Mouse (Mus musculus) skeletal muscle tissue, adult 2 months (tissue): ENCODE results near the gene Grpel1.

Experiments used
- DNase-seq: peaks from one replicate; pipeline ENCODE4 v3.0.0-alpha.2; 2012; ENCODE audit warnings: low read depth, low spot score

The Grpel1 gene

GRCm38 (mm10) chr5:36461231-36461630 is 3.6 kb upstream of the Grpel1 start:
- DNase-seq, result no peak

- DNase-seq, result peak; percentile 53
These were observed 2.0 kb upstream of the Grpel1 start for GRCm38 (mm10) chr5:36462810-36463209.

- DNase-seq, result no peak
These were observed 1.4 kb upstream of the Grpel1 start for GRCm38 (mm10) chr5:36463391-36463790.

DNA sequence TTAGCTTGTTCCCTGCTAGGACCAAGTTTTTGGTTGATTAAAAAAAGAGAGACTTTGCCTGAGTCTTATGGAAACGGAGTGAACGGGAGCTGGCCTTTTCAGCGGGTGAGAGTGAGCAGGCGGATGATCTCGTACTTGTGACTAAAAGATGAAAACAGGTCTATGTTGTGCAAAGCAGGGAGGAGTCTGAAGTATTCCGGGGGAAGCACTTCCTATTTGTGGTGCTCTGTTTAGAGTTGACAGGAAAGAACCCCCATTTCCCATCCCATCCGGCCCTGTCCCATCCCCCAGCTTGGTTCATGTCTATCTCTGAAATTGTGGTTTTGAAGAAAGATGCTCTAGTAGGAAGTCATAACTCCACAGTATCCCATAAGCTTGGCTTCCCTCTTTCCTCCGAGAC is 1.1 kb downstream of the Grpel1 start:
- DNase-seq, result no peak

DNA sequence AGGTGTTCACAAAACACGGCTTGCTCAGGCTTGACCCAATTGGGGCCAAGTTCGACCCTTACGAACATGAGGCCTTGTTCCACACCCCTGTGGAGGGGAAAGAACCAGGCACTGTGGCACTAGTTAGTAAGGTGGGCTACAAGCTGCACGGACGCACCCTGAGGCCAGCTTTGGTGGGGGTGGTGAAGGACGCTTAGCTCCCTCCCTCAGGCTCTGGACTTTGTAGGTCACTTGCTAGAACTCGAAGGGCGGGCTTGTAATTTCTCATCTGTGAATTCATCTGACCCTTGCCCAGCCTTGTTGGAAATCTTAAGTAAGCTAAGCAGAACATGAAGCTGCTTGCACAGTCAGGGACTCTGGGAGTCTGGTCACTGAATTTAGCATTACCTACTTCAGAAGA is 6.4 kb downstream of the Grpel1 start:
- no peak for DNase-seq

DNA sequence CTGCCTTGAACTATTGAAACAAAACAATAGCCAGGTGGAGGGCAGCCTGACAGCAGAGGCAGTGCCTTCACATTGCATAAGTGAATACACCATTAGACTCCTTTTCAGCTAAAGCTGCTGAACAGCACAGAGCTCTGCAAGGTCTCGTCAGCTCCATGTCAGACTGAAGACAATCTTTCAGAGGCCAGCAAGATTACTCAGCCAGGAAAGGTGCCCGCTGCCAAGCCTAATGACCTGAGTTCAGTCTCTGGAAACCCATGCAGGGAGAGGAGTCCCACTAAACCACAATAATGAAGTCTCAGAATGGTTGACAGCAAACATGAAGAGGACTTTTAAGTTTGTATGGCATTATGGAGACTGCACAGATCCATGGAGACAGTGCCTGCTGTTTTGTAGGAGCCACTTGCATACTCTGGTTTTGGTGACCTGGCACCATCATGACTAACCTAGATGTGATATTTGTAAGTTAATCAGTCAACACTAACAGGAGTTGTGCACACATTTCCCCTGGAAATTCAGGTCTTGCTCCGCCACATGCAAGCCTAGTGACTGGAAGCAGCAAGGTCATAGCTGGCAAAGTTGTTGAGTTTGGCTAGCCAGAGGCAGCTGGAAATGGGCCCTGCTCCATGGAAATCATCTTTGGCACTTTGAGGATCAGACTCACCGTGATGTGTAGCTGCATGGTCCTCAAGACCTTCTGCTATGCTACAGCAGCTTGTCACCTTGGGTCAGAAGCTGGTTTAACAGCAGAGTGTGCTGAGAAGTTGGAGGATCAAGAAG is 8.3 kb downstream of the Grpel1 start:
- DNase-seq, result no peak

DNA sequence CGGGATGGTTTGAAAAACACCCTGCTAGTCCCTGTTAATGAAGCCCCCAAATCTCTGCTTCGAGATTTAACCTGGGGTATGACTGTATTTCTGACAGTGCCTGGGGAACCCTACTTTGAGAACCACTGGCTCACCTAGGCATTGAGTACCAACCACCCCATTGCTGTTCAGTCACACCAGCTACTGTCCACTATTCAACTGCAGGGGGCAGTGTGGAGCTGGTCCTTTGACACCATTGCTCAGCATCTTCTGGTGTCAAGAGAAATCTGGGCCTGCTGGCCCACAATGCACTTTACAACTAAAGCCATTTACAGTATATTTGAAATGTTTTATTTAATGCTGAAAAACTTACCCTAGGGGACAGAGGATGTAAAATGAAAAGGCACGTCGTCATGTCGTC is 9.5 kb downstream of the Grpel1 start:
- DNase-seq, result peak; percentile 47

- no peak for DNase-seq
These were observed 12.7 kb downstream of the Grpel1 start for GRCm38 (mm10) chr5:36477486-36477885.

- peak; percentile 68 for DNase-seq
These were observed 14.0 kb downstream of the Grpel1 start for GRCm38 (mm10) chr5:36478540-36479420.

GRCm38 (mm10) chr5:36479735-36480134 is 14.9 kb downstream of the Grpel1 start:
- no peak for DNase-seq

DNA sequence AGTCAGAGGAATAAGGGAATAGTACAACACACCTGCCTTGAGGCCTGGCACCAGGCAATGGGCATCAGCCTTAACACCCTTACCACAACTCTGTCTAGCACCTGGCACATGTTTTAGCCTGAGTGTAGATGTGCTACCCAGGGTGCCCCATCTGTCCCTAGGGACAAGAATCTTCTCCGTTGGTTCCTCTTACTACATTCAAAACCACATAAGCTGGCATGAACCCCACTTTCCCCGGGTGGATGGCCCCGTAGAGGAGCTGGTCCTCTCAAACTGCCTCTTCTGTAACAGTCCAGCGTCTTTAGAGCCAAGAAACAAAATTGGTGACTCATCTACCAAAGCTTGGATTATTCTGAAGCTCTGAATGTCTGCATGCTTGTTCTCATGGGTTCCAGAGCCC is 15.6 kb downstream of the Grpel1 start:
- no peak for DNase-seq

DNA sequence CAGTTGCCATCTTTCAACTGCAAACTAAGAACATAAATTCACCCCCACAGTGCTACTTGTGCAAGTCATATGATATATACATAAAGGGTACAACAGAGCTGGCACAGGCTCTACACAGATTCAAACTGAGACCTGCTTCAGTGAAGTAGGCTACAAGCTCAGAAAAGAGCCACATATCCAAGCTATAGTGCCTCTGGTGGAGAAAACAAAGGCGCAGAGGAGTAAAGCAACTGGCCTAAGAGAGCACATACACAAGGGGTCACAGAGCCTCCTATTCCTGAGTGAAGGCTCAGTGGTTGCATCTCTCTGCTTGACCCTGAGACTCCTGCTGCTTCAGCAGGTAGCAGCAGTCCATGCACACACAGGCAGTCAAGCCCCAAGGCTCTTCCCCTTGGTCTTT is 16.3 kb downstream of the Grpel1 start:
- DNase-seq, result no peak

DNA sequence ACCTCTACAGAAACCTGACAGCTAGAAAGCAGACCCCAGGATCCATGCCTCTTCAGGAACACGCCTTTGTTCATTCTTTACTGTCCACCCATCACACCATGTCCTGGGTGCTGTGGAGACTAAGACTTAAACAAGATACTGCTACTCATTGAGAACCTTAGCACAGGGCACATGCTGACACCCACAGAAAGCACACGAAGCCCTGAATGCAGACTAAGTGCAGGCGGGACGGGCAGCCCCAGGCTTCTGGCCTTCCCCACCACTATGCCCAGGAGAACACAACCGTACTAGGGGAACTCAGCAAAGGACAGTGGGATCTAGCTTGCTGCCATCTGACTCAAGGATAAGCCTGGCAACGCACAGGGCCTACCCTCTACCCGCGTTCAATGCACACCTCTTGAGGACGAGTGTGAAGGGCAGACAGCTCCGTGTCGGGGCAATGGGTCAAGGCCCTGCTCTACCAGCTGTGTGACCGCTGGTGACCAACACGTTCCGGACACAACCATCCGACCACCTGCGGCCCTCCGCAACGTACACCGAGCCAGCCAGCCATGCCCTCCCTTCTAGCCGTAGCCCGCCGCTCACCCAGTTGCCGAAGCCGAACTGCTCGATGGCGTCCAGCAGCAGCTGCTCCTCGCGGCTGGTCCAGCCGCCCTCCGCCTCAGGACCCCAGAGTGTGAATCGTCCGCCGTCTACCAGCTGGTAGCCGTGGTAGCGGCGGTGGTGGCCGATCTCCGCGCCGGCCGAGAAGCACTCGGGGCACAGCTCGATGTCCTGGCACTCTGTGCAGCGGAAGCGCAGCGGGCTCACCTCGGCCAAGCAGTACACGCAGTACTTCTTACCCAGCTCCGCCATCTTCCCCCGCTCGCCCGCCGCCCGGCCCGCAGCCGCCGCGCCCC is 18.7 kb downstream of the Grpel1 start:
- DNase-seq, result peak; percentile 45

GRCm38 (mm10) chr5:36484171-36484990 is 19.6 kb downstream of the Grpel1 start, which contains the start of the genes Tada2b and Ccdc96:
Tada2b (minus strand) TSS chr5:36484285.
Ccdc96 (plus strand) TSS chr5:36484588.
- DNase-seq, result peak; percentile 99

GRCm38 (mm10) chr5:36485306-36485705 is 20.5 kb downstream of the Grpel1 start:
- no peak for DNase-seq

- DNase-seq, result no peak
These were observed 24.4 kb downstream of the Grpel1 start for GRCm38 (mm10) chr5:36489225-36489624.

DNA sequence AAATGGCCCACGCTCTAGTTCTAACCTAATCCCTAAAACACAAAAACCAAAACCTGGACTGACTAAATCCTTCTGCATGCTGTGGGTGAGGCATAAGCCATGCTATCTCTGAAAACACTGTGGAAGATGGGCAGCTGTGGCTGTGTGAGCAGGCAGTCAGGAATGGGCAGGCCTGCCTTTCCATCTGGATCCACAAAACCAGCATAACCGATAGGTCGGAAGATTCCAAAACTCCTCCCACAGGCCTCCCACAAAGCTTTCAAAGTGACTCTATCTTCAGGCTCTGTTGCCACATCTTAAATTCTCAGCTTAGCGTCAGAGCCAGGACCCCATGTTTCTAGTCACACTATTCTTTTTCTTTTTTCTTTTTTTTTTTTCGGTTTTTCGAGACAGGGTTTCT is 29.1 kb downstream of the Grpel1 start:
- DNase-seq, result no peak

GRCm38 (mm10) chr5:36494709-36495108 is 29.9 kb downstream of the Grpel1 start:
- DNase-seq, result no peak

DNA sequence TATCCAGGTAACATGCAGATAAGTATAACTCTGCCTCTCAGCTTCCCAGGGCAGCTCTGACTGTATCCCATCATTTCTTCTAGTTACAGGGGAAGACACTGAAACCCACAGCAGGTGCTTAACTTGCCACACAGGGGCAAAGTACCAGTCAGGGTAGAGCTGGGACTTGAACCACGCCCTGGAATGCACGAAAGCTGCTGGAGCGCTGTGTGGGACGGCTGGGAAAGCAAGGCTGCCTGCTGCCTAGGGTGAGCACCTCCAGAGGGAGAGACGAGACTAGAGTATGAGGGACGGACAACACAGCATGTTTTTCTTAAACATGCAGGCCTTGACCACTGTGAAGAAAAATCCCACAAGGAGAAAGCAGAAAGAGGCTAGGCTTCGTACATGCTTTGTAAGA is 40.4 kb downstream of the Grpel1 start:
- DNase-seq, result no peak

GRCm38 (mm10) chr5:36505643-36506042 is 40.8 kb downstream of the Grpel1 start:
- DNase-seq, result no peak

- DNase-seq, result no peak
These were observed 43.6 kb downstream of the Grpel1 start for GRCm38 (mm10) chr5:36508351-36508750.
